Mouse (Mus musculus): ENCODE measurements around the gene Csn2. TPM values are rescaled to one million over a fixed set of nuclear protein-coding genes. Genes with fewer than 3 reads are reported as not detected.

Csn2 gene
- not detected for polyA plus RNA-seq (2017; shearing (Covaris generic))

GRCm38 (mm10) chr5:87699530-87699929 is at the start of gene Csn2:
Gene Csn2, minus strand, starts transcription at chr5:87699630.
- no peak for ATAC-seq

- no peak for ATAC-seq
These were observed 35.4 kb upstream of the Csn2 start for GRCm38 (mm10) chr5:87734821-87735220.

GRCm38 (mm10) chr5:87705891-87706290 is 6.5 kb upstream of the Csn2 start:
- no peak for ATAC-seq

DNA sequence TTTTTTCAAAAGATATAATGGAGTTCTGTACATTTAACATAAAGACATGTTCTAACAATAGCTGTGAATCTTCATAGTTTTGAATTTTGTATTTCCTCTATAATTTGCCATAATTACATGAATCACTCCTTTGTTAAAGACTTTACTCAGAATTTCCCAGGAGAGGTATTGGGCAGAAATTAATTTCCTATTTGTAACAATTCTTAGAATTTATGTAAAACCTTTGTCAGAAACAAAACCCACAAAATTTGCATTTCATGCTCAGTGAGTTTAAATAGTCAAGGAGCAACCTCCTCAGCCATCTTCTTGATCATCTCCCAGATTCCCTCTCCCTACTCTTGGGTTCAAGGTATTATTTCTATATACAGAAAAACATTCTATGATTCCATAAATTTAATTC is 33.5 kb downstream of the Csn2 start, which contains the start of gene Csn1s1:
Gene Csn1s1, plus strand, starts transcription at position 301 of the 400 bp plus-strand sequence.
- ATAC-seq: no peak

- no peak for ATAC-seq
These were observed 56.6 kb downstream of the Csn2 start for GRCm38 (mm10) chr5:87642787-87643186.

Other genes starting within 250 kb of the Csn2 start
- gene Ugt2a2, start 217.4 kb downstream of the Csn2 start, polyA plus RNA-seq (2017; shearing (Covaris generic)): not detected
- not detected for gene Gm43638, start 212.8 kb downstream of the Csn2 start, polyA plus RNA-seq (2017; shearing (Covaris generic))
- not detected for gene Ugt2a1, start 208.8 kb downstream of the Csn2 start, polyA plus RNA-seq (2017; shearing (Covaris generic))
- gene Sult1b1, start 161.4 kb downstream of the Csn2 start, polyA plus RNA-seq (2017; shearing (Covaris generic)): not detected
- under 1 TPM in 1 of 3 experiments, not detected in 2; 0.19 TPM for gene Sult1d1, start 130.6 kb downstream of the Csn2 start, polyA plus RNA-seq (2017; shearing (Covaris generic))
- gene Sult1e1, start 108.0 kb downstream of the Csn2 start, polyA plus RNA-seq (2017; shearing (Covaris generic)): not detected
- not detected for gene Csn1s1, start 33.4 kb downstream of the Csn2 start, polyA plus RNA-seq (2017; shearing (Covaris generic))
- not detected for gene Csn1s2a, start 74.9 kb upstream of the Csn2 start, polyA plus RNA-seq (2017; shearing (Covaris generic))
- under 1 TPM in 1 of 3 experiments, not detected in 2; 0.43 TPM for gene Csn1s2b, start 108.5 kb upstream of the Csn2 start, polyA plus RNA-seq (2017; shearing (Covaris generic))
- gene Prr27, start 126.1 kb upstream of the Csn2 start, polyA plus RNA-seq (2017; shearing (Covaris generic)): not detected
- gene Odam, start 185.4 kb upstream of the Csn2 start, polyA plus RNA-seq (2017; shearing (Covaris generic)): not detected
- gene Csn3, start 225.9 kb upstream of the Csn2 start, polyA plus RNA-seq (2017; shearing (Covaris generic)): not detected